Mouse (Mus musculus) spleen, postnatal 14 days (tissue): ENCODE results near the gene Slc35a5.

Experiments
- DNase-seq, 2 experiments: peaks; one replicate each; pipeline ENCODE4 v3.0.0; 2021 to 2022; ENCODE audit warnings: low spot score in 2 of 2

The Slc35a5 gene

GRCm38 (mm10) chr16:45117200-45117599, 41.3 kb downstream of the Slc35a5 start:
- DNase-seq, result no peak

- DNase-seq, result no peak
Observed at GRCm38 (mm10) chr16:45110498-45110897, 48.0 kb downstream of the Slc35a5 start.

- DNase-seq, result no peak
Observed at GRCm38 (mm10) chr16:45108203-45108878, 50.2 kb downstream of the Slc35a5 start.

GRCm38 (mm10) chr16:45104993-45105392, 53.5 kb downstream of the Slc35a5 start:
- DNase-seq, result no peak

DNA sequence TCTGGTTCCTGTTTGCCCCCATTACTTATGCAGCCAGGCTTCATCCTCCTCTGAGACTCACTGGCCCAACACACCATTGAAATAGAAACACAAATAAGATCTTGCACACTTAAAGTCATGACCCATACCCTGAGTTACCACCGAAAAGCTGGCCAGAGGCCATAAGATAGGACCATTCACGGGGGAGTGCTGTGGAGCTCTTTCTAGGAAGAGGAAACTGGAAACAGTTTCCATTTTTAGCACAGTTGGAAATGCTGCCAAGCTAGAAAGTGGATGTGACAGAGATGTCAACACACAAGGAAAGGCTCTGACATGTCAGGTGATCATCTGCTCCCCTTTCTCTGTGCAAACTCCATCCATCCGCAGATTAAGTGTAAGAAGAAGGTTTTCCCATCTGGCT, 57.6 kb downstream of the Slc35a5 start:
- DNase-seq, result no peak

DNA sequence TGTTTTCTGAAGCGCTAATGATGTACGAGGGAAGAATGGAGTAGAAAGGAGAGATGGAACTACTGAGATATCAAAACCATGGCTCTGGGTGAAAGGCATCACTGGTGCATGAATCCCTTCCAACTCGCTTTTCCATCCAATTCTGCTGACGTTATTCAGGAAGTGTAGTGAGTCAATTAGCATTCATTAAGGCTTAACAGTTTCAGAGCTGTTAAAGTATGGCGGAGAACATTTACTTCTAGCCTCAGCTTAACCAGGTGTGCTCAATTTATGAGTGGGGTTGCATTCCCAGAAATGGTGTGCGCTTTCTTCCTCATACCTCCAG, 59.7 kb downstream of the Slc35a5 start:
- DNase-seq, result no peak

DNA sequence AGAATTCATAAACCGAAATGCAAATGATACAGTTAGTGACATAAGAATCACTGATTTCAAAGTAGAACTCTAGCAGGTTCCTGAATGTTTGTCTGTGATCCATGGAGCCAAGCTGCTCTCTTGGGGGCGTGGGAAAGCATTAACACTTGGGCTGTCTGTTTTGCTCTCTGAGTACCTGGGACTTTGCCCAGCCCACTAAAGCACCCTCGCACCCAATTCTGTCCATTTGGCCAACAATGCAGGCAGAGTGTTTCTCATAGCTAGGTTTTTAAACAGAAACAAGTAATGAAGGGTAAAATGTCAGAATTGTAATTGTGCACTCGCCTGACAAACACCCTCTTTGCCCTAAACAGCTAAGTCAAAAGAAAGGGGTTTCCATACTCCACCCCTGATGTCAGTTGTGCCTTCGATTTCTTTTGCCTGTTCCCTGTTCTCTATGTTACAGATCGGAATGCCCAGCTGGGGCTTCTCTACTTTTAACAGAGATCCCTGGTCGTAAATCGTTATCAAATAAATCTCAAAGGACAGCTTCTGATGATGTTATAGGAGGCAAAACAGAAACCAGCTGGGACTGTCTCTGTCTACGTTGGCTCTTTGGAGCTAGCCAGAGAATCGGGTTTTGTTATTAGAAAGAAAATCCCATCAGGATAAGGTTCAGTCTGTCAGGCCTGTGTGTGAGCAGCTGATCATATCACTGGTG, 60.2 kb downstream of the Slc35a5 start:
- no peak for DNase-seq

GRCm38 (mm10) chr16:45097467-45097866, 61.0 kb downstream of the Slc35a5 start:
- DNase-seq, result no peak

DNA sequence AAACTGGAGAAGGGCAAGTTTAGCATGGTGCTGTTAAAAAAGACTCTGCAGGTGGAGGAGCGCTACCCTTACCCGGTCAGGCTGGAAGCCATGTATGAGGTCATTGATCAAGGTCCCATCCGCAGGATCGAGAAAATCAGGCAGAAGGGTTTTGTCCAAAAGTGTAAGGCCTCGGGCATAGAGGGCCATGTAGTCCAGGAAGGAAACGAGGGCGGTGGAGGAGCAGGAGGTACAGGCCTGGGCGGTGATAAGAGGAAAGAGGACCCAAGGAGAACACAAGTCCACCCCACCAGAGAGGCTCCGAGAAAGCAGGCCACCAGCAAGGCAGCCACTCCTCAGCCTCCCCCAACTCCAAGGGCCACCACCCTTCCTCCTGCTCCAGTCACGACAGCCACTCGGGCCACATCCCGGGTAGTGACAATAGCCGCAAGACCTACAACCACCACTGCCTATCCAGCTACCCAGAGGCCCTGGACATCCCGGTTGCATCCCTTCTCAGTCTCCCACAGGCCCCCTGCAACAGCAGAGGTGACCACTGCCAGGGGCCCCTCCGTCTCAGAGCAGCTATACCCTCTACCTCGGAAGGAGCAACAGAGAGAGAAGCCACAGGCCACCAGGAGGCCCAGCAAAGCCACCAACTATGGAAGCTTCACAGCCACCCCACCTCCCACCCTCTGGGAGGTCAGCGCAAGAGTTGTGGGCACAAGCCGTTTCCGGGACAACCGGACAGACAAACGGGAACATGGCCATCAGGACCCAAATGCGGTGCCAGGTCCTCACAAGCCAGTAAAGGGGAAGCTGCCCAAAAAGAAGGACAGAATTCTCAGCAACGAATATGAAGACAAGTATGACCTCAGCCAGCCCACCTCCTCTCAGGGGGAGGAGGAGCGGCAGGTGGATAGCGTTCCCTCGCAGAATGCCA, 62.7 kb downstream of the Slc35a5 start:
- no peak for DNase-seq

- no peak for DNase-seq
Observed at GRCm38 (mm10) chr16:45095030-45095429, 63.5 kb downstream of the Slc35a5 start.

DNA sequence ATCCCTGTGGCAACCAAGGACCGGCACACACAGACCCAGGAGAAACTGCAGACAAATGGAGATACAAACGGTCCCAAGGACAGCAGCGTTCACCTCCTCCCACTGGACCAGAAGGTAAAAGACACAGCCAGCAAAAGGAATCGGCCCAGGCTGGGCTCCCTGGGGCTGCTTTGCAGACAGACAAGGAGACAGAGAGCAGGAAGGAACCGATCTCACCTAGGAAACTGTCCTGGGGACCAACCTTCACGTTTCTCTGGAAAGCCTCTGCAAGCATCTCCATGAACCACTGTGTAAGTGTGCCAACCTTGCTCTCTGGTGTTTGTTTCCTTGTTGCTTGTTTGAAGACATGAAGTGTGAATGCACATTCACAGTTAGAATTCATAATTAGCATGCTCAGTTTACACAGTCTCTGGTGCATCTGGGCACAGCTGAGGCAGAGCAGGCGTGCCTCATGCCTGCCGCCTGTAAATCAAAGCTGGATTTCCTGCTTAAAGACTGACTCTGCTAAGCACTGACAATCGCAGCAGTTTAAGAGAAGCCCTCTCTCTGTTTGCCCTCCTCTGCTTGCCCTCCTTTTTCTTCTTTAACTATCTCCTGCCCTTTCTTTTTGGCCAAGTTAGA, 64.3 kb downstream of the Slc35a5 start:
- DNase-seq, result no peak

DNA sequence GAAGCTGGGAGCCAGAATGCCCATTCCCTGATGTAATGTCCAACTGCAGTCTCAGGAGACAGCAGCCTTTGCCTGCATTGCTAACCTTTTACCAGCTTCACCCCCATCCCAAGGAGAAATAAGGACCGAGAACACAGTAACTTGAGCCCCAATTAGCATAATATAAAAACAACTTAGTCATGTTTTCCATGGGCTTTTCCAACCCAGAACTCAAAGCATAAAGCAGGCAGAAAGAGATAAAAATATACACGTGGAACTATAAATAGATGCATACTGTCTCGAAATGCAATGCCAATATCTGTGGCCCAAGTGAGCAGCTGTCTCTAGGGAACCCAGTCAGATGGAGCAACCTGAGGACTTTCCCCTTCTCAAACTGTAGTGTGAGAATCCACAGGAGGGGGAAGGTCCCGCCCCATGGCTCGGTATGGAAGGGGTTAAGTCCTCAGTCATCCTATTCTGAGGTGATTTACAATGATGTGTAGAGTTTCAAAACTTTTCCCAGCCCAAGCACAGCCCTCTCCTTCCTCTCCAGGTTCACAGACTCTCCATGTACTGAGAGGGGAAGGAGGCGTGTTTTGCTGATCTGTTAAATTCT, 65.3 kb downstream of the Slc35a5 start, which contains the start of gene Ccdc80:
Gene Ccdc80 (plus strand): TSS at position 266 of the 595 bp plus-strand sequence.
- DNase-seq, result no peak

DNA sequence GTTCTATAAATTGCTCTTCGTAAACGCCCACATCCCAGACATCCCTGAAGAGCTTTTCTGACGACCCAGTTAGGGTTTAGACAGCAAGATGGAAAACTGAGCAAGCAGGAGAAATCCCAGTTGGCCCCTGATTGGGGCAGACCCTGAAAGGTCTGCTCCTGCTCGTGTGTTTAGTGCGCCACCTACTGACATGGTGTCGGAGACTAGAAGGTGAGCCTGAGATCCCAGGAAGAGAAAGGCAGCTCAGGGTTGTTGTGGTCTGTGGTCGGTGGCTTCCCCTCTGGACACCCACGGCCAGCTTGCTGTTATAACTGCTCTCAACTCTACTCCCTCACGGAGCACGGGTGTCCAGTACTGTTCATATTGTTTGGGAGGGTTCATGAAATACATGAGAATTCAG, 68.5 kb downstream of the Slc35a5 start:
- peak; percentile 34 to 45 for DNase-seq
